Mouse (Mus musculus): ENCODE results near the gene Paqr4.

Gene Paqr4

DNA sequence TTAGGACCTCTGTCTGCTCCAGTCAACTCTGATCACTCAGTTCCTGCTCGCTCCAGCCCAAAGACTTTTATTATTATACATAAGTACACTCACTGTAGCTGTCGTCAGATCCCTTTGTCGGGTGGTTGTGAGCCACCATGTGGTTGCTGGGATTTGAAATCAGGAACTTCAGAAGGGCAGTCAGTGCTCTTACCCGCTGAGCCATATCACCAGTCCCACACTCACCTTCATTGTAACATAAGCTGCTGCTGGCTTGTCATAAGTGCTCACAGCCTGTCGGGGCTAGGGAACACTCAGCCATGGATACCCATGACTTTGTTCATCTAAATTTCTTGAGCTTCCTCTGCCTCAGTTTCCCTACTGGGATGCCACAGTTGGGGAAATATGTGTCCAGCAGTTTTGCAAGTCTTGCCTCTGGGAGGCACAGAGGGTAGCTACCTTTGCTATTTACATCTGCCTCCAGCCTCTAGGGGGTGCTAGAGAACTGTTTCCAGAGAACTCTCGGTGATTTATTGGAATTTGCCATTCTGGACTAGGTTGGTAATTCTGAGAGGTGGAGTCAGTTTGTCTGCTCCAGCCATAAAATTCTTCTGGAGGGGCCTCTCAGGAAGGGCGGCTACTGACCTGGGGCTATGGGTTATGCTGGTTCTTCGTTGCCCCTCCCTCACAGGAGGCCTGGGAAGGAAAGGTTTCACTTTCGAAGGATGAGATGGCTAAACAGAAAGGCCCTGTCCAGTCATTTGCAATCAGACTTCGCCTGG lies 8.1 kb upstream of the Paqr4 start:
- DNase-seq: peak; percentile 77

GRCm38 (mm10) chr17:23748026-23748425 lies 7.4 kb upstream of the Paqr4 start:
- no peak for DNase-seq

- no peak for DNase-seq
Measured at GRCm38 (mm10) chr17:23747471-23747870, 6.8 kb upstream of the Paqr4 start.

GRCm38 (mm10) chr17:23746767-23747166 lies 6.1 kb upstream of the Paqr4 start:
- DNase-seq: no peak

GRCm38 (mm10) chr17:23746311-23746710 lies 5.6 kb upstream of the Paqr4 start:
- DNase-seq: no peak

DNA sequence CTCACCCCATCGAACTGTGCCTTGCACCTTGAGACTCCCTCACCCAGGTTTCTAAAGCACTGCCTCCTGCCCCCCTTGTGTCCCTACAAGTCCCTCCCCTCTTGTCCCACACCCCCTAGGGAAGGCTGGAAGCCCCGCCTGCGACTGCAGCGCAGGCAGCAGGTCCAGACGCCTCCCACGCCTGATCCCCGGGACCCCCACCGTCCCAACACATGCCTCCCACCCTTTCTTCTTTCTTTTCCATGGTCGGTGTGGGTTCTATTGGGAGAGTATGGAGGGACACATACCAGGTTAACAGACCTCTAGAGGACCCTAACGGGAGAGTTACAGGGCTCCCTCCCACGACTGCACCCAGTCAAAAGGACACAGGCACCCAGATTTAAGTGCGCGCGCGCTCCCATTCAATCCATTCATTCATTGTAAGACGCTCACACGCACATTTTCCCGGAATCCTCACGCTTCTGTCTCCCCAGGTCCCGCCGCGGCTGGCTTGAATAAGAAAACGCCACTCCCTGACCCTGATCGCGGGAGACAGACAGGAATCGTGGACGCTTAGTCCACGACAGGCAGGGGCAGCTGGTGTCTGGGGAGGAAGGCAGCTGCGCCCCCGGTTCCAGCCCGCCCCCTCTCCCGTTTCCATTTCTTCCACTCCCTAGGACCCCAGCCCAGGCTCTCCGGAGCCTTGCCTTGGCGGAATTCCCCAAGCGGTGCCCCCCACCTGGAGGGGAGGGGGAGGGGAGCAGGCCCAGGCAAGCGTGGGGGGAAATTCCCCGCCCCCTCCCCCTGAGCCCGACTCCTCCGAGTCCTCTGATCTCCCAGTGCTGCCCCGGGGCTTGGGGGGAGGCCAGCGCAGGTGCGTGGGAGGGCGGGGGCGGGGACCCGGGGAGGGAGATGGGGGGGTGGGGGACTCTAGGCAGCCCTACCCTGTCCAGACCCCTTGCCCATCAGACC lies 4.9 kb upstream of the Paqr4 start, which contains the start of gene Kremen2:
Kremen2 (minus strand) TSS at position 533 of the 951 bp plus-strand sequence.
- DNase-seq: no peak

DNA sequence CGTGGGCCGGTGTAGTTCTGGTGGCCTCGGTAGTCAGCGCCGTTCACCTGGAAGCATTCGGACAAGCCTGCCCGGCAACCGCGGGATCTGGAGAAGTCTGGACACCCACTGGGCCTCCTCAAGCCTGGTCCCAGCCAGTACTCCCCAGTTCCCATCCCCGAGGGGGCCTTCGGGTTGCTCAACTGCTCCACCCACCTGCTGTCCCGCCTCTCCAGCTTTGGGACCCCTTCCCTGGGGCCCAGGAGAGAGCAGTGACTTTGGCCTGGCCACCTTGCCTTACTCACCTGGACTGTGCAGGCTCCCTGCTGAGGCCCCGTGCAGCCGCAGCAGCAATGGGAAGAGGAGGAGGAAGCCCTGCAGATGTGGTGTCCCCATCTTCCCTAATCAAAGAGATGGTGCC lies 4.0 kb upstream of the Paqr4 start:
- peak; percentile 51 for DNase-seq

DNA sequence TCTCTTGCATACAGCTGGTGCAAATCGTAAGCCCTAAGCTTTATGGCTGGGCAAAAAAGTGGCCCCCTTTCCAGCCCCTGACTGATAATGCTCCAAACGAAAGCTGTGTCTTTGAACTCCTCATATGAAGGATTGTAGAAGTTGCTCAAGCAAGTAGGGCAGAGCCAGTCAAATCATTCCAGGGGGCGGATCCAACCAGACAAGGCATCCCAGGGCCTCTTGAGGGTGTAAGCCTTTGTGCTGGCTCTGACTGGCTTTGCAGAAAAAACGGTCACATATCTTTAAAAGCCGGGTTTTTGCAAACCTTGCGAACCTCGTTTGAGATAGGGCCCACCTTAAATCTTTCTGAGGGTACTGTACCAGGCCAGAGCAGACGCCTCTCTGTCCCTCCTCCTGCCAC lies 3.4 kb upstream of the Paqr4 start:
- no peak for DNase-seq

DNA sequence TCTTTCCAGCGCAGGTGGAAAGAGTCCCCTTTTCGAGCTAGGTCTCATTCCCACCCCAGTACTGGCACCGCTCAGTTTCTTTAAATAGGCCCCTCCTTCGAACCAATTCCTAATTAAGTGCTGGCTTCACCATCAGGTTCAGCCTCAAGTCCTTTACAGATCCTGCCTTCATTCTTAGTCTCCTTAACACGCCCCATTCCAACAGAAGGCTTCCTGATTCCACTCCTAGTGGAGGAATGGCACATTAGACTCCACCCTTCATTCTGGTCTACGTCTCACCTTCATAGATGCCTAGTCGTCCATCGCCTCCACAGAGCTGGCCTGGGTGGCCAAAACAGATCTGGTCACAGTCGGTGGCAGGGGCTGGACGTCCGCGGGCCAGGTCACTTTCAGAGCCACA lies 2.3 kb upstream of the Paqr4 start:
- no peak for DNase-seq

GRCm38 (mm10) chr17:23742210-23742793 lies 1.6 kb upstream of the Paqr4 start:
- DNase-seq: peak; percentile 64

- DNase-seq: peak; percentile 68
Measured at GRCm38 (mm10) chr17:23741359-23742209, 917 bp upstream of the Paqr4 start.

GRCm38 (mm10) chr17:23740136-23740584 lies 507 bp downstream of the Paqr4 start:
- peak; percentile 96 for DNase-seq

- DNase-seq: peak; percentile 66
Measured at GRCm38 (mm10) chr17:23739202-23740135, 1.2 kb downstream of the Paqr4 start.

GRCm38 (mm10) chr17:23738836-23739201 lies 1.8 kb downstream of the Paqr4 start:
- DNase-seq: no peak

DNA sequence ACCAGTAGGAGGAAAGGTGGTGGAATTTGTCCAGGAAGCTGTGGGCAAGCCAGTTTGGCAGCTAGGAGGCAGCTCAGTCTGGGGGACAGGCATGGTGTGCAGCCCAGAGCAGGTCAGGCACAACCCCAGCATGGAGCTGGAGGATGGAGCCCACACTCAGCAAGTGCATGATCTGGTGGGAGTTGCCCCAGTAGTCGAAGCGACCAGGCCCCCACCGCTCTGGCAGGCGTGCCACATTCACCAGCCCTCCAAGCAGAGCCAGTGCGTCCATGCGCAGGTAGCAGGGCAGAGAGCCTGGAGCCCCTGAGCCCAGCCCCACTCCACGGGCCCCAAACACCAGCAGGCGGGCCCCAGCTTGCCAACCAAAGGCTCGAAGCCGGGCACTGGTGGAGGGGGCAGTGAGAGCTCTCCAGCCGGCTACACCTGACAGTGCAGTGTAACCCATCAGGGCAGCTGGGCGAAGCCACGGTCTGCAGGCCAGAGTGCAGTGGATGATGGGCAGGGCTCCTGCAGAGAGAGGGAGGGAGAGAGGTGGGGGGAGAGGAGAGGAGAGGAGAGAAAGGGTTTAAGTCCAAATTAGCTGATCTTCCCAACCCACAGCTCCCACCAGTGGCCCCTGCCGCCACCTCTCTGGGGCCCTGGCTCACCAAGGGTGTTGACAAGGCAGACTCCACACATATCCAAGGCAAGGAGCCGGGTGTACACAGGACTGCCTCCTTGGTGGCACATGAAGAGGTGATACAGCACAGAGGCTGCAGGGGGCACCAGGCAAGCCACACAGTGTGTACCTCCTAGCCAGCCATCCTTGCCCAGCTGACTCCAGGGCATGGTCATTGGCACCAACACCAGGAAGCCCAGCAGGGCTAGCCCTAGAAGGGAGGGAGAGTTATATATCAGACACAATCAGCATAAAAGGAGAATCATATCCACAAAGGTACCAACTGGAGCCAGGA lies 2.9 kb downstream of the Paqr4 start:
- DNase-seq: peak; percentile 62

DNA sequence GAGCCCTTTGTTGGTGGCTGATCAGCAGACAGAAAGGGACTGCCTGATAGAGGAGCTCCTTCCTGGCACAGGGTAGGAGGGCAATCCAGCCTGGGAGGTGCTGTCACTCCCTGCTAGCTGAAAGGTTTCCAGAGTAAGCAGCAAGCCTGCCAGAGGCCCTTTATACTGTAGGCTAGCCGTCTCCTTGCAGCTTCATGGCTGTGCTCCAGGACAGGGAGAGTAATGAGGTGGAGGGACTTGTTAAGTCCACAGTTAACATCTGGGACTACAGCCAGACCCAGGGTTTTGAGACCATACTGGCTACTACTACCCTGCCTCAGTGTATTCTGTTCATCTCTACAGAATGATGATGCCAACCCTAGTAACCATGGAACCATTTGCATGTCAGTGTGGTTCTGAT lies 6.3 kb downstream of the Paqr4 start:
- no peak for DNase-seq

- DNase-seq: no peak
Measured at GRCm38 (mm10) chr17:23730441-23730840, 10.2 kb downstream of the Paqr4 start.

- peak; percentile 88 for DNase-seq
Measured at GRCm38 (mm10) chr17:23726758-23727142, 13.9 kb downstream of the Paqr4 start.

GRCm38 (mm10) chr17:23725999-23726757 lies 14.5 kb downstream of the Paqr4 start, which contains the start of gene Pkmyt1:
Gene Pkmyt1, plus strand, starts transcription at chr17:23726336.
- peak; percentile 96 for DNase-seq
